Mouse (Mus musculus) erythroblast, embryonic 14.5 days (primary cell): Measurements from ENCODE around the gene Stk11.

Experiments
- GATA1 ChIP-seq: IDR thresholded peaks from 2 replicates; pipeline ENCODE4 v1.6.1; 2012; ENCODE audit warnings: low read length, inconsistent platforms, mixed read lengths
- TAL1 ChIP-seq: IDR thresholded peaks from 3 replicates; pipeline ENCODE4 v1.6.1; 2012; ENCODE audit warnings: low read length, inconsistent platforms, mixed read lengths

GRCm38 (mm10) chr10:80097275-80097674, 18.3 kb upstream of the Stk11 start:
- no peak for TF ChIP-seq GATA1
- no peak for TF ChIP-seq TAL1
